Mouse (Mus musculus) thymus, adult 18-20 months (tissue): Measurements from ENCODE around the gene Best2.

Experiments
- DNase-seq, 2 experiments: peaks; one replicate each; pipeline ENCODE4 v3.0.0; 2022; ENCODE audit warnings: mixed read lengths in 2 of 2

Gene Best2

GRCm38 (mm10) chr8:85014431-85014830 is at the start of gene Best2:
Best2 (minus strand) TSS chr8:85014531.
- DNase-seq = no peak

DNA sequence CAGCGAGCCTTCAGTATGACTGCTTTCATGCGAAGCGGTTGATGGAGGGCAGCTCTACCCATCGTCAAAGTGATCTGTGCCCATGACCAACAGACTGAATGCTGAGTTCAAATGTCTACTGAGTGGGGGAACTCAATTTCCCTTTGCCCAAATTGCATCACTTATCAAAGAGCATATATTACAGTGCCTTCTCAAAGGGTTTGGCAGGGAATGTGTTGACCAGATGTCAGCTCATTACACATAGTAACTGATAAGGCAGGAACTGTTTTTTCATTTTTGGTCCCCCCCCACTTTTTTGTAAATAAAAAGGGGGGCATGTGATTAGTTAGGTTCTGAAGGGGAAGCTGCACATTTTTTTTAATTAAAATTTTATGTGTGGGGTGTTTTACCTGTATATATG is 48.3 kb upstream of the Best2 start:
- no peak for DNase-seq

GRCm38 (mm10) chr8:85059879-85060616 is 45.7 kb upstream of the Best2 start, which contains the start of gene Fbxw9:
Fbxw9 (plus strand) TSS chr8:85060055.
- peak; percentile 68 to 79 for DNase-seq

DNA sequence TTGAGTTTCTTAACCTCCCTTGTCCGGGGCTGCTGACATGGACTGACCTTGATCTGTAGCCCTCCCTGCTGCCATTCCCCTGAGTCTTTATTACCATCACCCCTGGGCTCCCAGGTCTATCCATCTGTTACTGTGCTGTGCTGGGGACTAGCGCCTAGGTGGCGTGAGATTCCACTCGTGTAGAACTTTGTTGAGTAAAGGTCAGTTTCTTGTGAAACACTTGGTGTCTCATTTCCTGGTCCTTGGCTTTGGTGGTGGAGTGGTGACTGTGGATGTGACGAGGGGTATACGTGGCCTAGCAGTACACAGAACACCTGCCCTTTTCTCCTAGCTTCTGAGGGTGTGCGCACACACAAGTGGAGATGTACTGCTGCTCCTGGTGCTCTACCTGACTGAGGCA is 43.0 kb upstream of the Best2 start:
- no peak for DNase-seq

DNA sequence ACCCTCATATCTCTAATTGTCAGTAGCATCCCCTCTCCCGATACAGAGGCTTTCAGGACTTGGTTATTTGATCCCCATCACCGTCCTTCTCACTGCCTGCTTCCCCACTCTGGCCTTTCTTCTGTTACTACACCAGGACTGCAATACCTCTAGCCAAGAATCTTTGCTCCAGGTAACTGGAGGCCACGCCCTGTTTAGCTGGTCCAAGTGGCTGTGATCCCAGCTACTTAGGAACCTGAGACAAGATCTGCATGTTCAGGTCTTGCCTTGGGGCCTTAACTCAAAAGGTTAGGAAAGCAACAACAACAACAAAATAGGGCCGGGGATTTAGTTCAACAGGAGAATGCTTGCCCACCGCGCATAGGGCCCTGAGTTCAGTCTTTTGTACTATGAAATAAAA is 29.3 kb upstream of the Best2 start:
- DNase-seq = no peak

- DNase-seq = peak; percentile 60 to 64
Measured at GRCm38 (mm10) chr8:85037681-85038531, 23.6 kb upstream of the Best2 start.

DNA sequence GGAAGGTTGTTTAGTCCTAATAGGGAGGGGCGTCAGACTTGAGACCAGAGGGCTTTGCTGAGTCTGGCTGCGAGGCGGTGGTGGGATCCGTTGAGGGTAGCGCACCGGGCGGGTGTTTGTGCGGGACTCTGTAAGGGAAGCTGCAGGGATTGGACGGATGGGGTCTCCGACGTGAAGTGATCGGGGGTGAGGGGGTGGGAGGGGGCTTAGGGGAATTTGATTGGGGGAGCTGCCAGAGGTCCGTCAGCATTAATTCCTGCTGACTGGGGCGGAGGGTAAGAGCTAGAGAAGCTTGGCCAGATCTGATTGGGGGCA is 23.0 kb upstream of the Best2 start:
- DNase-seq = no peak

DNA sequence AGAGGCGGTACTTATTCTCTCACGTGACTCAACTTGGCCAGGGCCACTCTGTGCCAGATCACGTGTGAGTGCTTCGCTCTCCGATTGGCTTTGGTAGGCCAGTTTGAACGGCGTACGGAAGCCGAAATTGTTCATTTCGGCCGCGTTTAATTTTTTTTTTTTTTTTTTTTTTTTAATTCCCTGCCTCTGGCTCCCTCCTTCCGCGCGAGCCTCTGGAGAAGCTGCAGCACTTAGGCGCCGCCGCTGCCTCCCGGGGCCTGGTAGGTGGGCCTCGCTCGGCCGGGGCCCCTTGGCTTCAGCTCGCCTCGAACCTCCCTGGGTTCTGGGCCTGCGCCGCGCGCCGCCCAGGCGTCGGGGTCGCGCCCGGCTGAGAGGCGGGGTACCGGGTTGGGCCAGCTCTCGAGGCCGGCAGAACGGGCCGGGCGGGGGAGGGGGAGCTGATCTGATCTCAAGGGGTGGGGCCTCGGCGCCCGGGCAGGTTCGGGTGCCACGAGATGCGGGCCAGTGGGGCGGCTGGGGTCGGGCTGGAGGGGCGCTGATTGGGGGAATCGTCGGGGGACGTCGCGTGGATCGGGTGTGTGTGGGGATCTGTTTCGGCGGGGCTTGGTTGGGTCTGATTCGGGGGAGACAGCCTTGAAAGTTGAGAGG is 22.5 kb upstream of the Best2 start, which contains the start of gene Tnpo2:
Gene Tnpo2, plus strand, starts transcription at position 198 of the 648 bp plus-strand sequence.
- DNase-seq = peak; percentile 80 to 91

DNA sequence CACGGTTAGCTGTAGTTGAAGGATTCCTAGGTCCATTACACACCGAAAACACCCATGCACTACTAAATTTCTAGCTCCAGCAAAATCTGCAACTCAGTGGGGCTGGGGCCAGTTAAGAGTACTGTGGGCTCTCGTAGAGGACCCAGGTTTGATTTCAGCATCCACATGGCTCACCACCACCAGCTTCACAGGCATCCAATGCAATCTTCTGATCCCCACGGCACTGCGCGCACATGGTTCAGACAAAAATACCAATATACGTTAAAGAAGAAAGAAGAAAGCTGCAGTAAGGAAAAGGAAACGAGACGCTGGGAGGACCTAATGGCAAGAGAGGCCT is 22.0 kb upstream of the Best2 start:
- DNase-seq = no peak

GRCm38 (mm10) chr8:85035728-85036310 is 21.5 kb upstream of the Best2 start:
- no peak for DNase-seq

DNA sequence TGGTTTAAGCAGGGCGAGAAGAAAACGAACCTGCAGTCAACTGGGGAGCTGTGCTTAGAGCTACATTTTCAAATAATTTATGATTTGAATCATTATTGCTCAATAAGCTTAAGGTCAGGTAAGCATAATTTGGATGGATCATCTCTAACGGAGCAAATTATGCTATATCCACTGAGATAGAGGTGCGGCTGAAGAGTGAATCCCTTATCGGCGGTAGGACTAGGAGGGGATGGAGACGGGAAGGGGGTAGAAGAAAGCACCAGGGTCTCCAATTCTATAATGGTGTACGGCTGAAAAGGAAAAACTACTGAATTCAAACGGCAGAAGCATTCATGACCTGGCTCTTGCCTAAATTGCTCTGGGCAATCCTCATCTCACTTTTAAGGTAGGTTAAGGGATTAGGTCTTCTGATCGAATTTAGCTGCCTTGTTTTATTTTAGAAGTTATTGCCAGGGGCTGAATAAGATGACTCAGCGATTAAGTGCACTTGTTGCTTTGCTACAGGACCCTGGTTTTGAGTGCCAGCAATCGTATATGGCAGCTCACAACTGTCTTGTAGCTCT is 20.9 kb upstream of the Best2 start:
- DNase-seq = no peak

DNA sequence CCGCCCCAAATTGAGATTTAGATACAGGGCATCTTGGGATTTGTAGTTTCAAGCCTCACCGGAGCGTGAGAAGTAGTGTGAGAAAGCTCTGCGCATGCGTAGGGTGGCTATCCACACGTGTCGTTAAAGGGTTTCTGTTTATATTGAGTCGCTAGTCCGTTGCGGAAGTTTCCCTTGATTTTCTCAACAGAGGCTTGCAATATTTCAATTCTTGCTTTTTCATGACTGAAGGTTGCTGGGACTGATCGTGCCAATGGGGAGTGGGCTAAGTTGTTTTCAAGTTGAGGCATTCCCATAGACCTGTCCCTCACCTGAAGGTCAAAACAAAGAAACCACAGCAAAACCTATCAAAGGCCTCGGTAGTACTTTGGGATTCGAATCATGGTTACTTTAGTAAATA is 20.4 kb upstream of the Best2 start:
- peak; percentile 64 to 77 for DNase-seq

DNA sequence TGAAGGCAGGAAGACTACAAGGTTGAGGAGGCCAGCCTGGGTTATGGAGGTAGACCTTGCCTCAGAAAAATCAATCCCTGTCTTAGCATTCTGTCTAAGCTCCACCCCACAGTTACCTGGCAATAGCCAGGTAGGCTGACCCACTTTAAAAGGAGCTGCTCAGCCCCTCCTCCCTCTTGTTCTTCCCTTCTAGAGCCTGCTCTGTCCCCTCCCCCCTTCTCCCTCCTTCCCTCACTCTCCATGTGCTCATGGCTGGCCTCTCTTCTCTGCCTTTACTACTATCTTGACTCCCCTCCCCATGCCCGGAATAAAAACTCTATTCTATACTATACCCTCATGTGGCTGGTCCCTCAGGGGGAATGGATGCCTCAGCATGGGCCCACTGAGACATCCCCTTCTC is 19.5 kb upstream of the Best2 start:
- no peak for DNase-seq

GRCm38 (mm10) chr8:85032622-85033311 is 18.4 kb upstream of the Best2 start:
- DNase-seq = no peak

GRCm38 (mm10) chr8:85029271-85029670 is 14.9 kb upstream of the Best2 start:
- DNase-seq = no peak

GRCm38 (mm10) chr8:85027922-85028321 is 13.6 kb upstream of the Best2 start:
- DNase-seq = no peak

DNA sequence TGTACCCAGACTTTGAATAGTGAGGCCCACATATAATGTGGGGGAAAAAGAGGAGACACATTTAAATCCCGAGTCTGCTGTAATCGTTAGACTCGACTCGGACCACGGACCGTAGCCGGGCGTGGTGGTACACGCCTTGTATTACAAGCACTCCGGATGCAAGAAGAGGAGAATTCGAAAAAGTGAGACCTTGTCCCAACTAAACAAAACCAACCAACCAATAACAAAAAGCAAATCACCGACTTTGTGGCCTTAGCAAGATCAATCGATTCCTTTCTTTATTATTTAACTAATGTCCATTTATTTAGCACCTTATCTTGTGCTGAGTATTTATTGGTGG is 13.2 kb upstream of the Best2 start:
- DNase-seq = no peak

DNA sequence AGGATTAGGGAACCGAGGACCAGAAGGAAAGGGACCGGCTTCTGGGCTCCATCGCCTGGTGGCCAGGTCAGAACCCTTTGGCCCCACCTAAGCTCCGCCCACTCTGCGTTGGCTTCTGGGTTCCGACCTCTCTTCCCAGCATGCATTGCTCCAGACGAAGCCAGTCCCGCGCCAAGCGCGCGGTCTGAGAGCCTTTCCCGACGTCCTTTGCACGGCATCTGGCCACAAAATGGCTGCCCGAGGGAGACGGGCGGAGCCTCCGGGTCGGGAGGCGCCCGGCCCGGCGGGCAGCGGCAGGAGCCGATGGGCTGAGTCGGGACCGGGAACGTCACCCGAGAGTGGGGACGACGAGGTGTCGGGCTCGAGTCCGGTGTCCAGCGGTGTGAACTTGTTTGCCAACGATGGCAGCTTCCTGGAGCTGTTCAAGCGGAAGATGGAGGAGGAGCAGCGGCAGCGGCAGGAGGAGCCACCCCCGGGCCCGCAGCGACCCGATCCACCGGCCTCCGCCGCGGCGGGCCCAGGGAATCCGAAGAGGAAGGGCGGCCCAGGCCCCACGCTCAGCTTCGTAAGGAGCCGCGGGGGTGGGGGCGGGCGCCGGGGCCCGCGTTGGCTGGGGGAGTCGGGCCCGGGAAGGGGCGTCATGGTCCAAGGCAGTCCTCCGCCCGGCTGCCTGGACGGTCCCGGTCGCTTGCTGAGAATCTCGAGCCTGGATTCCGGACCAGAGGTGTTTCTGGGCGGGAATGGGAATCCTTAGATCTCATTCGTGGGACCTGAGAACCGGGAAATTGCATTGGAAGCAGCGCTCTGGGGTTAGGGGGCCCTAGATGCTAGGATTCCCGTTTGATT is 12.6 kb upstream of the Best2 start, which contains the start of gene Trir:
Gene Trir, plus strand, starts transcription at position 154 of the 846 bp plus-strand sequence.
- DNase-seq = peak; percentile 91 to 94

GRCm38 (mm10) chr8:85025098-85025932 is 11.0 kb upstream of the Best2 start, which contains the start of gene Asna1:
Asna1 (minus strand) TSS chr8:85025281.
- DNase-seq = peak; percentile 54 to 82

DNA sequence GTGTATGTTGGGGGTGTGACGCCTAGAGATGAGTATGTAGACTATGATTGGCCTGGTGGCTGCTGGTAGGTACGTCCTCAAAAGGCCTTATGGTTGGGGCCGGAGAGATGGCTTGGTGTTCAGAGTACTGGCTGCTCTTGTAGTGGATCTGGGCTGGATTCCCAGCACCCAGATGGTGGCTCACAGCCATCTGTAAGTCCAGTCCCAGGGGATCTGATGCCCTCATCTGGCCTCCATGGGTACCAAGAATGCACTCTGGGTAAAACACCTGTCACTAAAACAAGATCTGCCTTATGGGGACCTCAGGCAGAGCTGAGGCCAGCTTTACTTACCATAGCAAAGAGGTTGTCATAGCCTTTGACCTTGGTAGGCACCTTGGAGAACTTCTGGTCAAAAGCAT is 9.5 kb upstream of the Best2 start:
- no peak for DNase-seq
